Mouse (Mus musculus) adrenal gland, adult 18-20 months (tissue): ENCODE measurements at regions not wholly inside any gene's neighbourhood (a gene's known extent, or its start where the extent isn't known, plus 50 kb on each side); places are given as distances from the start of the nearest gene placed in this dataset.
"Not testable (repeated sequence)": the region's sequence is repeated elsewhere in the genome, so short reads cannot be mapped to it uniquely, and the experiment has no call there.

Experiments used
- DNase-seq, 2 experiments: peaks; one replicate each; pipeline ENCODE4 v3.0.0; 2021 to 2022; ENCODE audit warnings: low spot score in 2 of 2

DNA sequence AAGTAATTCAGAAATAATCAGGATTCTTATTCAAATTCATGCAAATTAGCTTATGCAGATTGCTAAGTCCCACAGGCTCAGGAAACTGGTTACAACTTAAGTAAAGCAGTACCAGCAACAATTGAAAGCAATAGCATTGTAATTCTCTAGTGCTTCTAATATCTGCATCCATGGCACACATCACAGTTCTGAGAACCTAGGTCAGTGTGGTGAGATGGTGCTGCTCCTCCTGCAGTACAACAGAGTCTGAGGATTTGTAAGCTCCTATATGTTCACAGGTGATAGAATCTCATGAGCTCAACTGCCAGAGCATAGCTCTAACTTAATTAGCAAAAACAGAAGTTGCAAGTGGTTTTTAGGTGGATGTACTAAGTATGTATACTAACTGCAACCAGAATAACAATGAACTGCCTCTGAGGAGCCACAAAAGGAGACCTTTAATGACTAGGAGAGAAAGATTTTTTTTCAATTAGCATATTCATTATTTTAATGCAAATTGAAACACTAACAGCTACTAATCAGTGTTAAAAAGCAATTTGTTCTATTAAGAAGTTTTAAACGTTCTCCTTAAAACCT, 403.3 kb upstream of the Lrrc3b start:
- DNase-seq, result no peak

DNA sequence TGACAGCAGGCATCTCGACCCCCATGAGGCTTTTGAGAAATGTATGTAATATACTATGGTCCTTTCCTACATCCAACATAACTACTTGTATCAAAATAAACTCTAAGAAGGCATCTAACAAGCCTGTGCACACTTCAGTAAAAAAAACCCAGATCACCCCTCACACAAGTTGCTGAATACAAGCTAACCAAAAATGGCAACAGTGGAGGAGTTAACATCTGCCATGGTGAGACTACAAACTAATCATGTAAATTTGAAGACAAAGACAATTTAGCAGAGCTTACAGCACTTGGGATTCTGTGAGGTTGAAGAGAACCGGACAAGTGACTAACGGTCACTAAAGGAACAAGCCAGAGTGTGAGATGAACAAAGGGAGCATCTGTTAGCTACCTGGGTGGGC, 380.6 kb upstream of the Ngly1 start:
- no peak for DNase-seq

DNA sequence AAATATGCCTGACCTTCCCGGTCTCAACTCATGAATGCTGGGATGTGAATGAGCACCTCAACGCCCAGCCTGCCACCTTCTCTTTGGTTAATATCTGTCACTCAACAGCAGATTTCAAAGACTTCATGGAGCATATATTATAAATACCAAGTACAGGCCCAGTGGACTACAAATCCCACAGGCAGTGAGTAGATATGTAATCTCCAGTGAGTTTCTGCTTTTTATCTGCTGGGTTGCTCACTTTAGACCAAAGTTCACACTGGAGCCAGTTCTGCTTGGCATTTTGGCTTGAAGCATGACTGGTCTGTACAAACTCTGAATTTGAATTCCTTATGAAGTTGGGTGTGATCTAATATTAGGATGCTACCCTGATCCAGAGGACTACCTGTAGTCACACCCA, 377.1 kb upstream of the Ngly1 start:
- DNase-seq, result no peak

DNA sequence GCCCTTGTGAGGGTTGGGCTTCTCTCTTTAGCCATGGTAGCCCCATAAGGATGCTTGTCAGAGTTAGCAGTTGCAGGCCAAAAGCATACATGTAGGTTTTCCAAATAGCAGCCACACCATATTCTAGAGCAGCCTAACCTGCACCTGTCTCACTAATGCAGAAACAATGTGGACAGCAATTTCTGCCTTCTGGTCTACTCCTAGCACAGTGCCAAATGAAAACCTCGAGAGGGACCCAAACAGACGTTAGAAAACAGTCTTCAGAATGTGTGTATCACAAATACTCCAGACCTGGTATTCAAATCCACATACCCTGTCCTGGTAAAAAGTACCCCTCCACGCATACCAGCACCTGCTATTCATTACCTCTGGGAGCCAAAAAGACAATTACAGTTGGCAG, 368.9 kb upstream of the Ngly1 start:
- no peak for DNase-seq

DNA sequence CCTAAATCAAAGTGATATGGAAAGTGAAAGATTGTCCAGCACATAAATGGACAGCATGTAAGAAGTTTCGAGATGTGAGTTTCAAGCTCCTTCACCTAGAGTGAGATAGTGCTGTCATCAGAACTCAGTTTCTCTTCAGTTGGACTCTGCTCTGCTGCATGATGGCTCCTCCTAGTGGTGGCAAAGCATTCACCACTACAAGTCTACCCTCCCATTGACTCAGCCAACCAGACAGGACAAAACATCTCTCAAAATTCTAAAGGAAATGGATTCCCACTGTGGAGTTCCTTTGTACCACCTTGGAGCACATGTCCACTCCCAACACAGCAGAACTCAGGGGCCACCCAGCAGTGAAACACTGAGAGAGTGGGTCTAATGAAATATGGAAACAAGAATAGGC, 367.8 kb upstream of the Ngly1 start:
- DNase-seq, result peak; percentile 22 to 31

DNA sequence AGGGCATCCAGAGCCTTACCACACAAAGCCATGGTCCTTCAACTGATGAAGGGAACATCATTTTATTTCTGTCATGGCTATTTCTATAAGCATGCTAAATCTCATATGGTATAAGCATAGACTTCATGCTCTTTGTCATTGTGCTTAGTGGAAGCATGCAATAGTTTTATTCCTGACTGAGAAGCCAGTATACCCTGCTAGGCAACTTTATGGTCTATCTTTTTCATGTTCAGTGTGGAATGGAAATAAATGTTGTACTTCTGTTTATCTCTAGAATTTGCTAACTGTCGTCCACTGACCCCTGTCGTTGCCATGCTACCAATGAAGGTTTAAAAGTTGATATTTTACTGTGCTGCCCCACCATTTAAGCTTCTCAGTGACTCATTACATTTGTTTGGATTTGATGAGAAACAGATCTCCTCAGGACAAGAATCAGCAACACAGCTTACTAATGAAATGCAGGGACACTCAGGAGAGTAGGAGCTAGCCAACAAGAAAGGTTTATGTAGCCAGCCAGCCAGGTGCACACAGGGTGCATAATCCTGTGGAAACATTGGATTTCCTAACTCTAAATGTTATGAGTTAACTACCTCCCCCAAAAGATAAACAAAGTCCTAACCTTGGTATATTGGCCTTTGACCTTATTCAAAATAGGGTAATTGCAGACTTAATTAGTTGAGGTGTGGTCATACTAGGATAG, 364.3 kb upstream of the Ngly1 start:
- DNase-seq, result no peak

DNA sequence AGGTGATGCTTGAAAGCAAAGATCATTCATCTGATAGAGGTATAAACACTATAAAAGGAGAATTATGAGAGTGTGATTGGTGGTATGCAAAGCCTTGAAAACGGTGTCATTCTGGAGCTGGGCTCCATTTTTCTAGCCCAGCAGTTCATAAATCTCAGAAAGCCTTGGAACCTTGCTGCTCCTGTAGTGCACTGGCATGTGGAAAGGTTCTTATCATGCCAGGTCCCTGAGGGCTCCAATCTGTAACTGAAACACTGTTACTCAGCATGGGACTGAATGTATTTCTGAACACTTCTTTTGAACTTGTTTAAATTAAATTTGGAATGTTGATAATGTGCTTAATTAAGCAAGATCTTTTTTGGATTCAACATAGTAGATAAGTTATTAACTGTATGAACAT, 352.0 kb upstream of the Ngly1 start:
- DNase-seq, result no peak

DNA sequence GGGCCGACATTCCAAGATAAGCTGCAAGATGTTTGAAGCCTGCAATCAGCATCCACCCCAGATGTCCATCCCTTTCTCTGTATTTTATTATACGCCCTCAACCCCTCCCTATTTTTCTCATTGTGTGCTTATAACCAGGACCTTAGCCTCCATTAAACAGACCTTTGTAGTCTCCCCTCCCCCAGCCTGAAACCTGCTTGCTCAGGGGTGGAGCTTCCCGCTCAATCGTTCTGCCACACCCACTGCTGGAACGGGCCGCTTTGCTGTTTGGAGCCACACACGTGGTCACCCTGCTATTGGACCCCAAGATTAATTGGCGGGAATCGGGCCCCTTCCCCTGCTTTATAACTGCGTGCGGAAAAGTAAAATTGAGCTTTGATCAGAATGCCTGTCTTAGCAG, 342.7 kb upstream of the Ngly1 start:
- not testable (repeated sequence) for DNase-seq

DNA sequence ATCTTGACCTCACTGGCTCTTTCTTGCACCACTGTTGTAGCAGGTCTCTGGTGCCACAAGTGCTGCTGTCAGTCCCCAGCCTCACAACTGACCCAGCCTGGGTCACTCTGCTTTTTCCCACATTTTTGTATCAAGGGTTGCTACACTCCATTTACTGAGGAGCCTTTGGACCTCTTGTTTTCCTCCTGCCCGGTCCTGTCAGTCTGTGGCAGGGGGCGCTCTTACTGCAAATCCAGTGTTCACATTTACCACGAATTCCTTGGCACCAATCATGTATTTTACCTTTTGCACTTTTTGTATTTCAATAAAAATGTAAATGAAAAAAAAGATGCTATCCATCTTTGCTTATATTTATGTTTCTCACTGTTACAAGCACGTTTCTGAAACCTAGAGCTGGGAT, 335.9 kb upstream of the Ngly1 start:
- DNase-seq, result not testable (repeated sequence)

DNA sequence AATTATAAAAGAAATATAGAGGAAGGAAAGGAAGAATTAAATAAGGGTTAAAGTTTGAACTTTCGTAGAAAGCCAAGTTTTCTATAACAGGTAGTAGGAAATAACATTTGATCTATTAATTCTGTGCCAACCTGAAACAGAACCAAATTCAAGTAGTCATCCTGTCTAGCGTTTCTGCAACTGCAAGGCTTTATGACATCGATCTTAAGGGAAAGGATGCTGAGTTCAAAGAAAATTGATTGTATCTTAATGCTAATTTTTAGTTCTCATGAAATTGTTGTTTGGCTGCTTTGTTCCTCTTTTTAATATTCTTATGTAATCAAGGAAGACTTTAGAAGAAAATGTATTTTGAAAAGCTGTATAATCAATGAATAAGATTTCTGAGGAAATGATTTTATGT, 334.9 kb upstream of the Ngly1 start:
- DNase-seq, result no peak

DNA sequence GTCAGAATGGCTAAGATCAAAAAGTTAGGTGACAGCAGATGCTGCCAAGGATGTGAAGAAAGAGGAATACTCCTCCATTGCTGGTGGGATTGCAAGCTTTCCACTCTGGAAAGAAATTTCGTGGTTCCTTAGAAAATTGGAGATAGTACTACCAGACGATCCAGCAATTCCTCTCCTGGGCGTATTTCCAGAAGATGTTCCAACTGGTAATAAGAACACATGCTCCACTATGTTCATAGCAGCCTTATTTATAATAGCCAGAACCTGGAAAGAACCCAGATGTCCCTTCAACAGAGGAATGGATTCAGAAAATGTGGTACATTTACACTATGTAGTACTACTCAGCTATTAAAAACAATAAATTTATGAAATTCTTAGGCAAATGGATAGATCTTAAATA, 324.4 kb upstream of the Ngly1 start:
- DNase-seq, result not testable (repeated sequence)

DNA sequence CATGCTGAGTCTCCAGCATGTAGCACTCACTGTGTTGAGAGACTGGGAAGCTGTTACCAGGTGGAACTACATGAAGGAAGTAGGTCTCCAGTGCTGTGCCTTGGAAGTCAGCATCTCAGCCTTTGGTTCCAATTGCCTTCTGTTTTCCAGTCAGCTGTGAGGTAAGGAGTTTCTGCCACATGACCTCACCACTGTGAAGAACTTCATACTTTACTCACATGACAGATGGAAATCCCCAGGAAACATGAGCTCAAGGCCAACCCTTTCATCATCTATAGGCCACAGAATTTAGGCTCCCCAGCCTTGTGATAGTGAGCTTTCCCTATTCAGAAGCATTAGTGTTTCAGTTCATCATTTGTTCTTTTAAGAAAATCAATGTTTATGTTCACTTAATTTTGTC, 314.4 kb upstream of the Ngly1 start:
- no peak for DNase-seq

DNA sequence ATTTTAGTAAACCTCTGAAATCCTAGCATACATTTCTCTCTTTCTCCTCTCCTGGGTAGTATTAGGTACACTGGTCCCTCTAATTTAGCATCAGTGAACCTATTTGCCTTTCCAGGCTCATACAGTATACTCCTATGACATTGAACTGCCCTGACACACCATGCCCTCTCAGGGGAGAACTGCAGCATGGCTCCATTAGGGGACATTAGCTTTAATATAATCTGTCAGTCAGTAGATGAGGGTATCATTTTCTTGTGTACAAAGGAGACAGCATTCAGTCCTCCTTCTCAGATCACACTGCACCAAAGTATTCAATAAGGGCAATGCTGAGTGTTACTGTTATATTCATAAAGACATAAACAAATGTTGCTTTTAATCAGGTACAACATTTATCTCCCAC, 278.8 kb upstream of the Ngly1 start:
- no peak for DNase-seq

DNA sequence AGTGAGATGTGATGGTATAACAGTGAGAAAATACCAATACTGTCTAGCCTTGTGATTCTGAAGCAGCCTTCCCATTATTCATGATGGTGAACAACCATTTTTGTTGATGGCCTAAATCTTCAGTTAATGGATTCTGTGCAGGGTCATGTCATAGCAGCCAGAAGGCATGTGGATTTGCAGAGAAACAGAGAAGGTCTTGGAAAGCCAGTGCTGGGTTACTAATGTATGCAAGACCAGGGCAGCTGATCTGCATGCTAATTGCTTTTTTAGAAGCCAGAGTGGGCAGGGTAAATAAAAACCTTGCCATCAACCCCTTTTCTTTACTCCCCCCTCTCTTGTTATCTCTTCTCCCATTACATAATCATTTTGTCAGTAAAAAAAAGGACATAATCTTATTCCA, 278.3 kb upstream of the Ngly1 start:
- no peak for DNase-seq

DNA sequence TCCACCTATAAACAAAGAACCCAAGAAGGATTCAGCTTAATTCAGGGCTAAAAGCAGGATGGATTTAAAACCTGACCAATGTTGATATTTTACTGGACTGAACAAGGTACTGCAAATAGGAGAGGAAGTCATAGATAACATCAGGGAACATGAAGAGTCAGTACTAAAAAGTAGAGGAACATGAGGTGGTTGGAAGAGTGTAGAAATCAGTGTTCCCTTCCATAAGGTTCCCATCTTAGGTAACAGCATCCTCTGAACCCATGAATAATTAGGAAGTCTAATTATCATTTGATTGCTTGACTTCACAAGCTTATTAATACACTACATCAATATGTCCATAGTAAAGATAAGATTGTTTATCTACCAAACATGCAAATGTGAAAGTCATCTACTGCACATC, 277.8 kb upstream of the Ngly1 start:
- no peak for DNase-seq

DNA sequence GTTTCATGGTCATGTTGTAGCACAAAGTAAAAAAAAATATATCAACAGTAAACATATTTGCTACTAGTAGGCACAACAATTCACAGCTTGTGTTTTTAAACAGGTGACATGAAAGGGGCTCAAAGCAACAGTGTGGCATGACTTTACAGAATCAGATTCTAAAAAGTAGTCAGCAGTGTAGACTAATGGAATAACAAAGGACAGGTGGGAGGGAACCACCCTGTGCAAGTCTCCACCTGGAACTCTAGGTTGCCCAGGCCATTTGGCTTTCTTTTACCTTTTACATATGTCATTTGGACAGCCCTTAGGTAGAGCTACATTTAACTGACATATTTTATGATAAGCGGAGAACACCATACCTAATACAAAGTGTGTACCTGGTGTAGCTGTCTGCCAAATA, 271.7 kb upstream of the Ngly1 start:
- no peak for DNase-seq

DNA sequence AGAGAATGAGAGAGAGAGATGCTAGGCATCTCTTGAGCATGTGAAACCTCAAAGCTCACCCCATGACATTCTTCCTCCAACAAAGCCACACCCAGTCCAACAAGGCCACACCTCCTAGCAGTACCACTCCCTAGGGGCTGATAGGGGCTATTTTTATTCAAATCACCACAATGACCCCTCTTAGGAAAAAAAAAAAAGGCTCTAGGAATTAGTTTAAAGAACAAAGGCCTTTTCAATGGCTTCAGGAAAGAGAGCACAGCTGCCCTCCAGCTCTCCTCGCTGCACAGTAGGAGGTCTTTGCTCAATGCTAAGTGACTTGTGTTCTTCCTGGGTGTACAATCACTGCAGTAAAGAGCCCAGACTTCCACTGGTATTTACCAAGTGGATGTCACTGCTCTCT, 270.8 kb upstream of the Ngly1 start:
- DNase-seq, result no peak

DNA sequence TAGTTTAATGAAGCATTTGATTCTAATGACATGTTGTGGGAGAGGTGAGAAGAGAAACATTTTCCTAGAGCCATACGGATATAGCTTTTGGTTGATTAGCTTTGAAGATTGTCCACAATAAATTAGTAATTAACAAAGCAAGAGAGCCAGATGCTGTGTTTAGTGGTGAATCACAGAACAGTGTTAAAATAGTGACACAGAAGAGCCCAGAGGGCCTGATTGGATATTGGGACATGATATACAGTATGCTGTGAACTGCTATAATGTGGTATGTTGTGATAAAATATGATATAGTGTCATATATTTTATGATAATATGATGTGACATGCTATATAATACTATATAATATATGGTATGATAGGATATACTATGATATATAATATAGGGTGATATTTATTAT, 243.7 kb upstream of the Ngly1 start:
- DNase-seq, result no peak

DNA sequence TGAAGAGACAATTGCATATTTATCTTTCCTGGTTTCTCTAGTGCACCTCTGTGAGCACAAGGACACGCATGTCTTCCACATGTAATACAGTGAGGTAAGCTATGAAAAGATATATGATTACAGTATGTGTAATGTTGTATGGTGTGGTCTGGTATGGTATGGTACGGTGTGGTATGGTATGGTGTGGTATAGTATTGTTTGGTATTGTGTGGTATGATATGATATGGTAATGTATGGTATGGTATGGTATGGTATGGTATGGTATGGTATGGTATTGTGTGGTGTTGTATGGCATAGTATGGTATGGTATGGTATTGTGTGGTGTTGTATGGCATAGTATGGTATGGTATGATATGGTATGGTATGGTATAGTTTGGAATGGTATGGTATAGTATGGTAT, 242.1 kb upstream of the Ngly1 start:
- DNase-seq, result no peak

DNA sequence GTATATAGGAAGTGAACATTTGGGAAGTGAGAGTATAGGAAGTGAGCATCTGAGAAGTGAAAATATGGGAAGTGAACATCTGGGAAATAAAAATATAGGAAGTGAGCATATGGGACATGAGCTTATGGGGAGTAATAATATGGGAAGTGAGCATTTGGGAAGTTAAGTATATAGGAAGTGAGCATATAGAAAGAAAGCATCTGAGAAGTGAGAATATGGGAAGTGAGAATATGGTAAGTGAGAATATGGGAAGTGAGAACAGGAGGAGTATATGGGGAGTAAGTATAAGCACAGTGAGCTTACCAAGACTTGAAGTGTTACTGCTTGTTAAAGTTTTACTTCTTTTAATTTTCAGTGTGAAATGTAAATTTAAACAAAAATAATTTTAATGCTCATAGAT, 239.3 kb upstream of the Ngly1 start:
- DNase-seq, result no peak

DNA sequence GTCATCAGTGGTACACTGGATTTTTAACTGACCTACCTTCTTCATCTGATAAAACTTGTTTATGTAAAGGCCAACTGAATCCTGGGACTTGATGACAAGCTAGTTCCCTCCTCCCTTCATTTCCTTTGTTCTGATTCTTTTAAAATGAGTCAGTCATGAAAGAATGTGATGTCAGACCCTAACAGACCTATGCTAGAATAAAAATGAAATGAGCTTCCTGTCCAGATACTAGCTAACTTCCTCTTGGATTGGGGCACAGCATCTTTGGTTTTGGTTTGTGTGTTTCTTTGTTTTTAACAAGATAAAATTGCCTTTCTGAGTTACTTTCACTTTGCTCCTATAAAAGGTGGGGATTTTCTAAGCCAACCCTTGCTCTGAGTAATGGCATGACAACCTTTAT, 225.2 kb upstream of the Ngly1 start:
- no peak for DNase-seq

DNA sequence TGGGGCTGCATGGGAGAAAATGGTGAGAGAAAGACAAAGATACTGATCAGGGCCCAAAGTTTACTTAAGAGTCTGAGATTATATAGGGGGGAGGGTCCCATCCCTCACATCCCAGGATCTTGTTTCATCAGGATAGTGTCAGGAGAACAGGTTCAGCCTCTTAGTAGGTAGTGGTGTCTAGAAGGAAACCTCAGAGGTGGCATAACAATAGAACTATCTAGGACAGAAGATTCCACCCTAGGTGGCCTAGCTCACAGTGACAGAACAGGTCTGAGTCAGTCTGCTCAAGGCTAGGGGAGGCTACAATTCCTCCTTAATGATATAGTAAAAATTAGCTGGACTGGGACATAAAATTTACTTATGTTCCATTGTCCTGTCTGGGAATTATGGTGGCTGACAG, 211.3 kb upstream of the Ngly1 start:
- DNase-seq, result no peak

DNA sequence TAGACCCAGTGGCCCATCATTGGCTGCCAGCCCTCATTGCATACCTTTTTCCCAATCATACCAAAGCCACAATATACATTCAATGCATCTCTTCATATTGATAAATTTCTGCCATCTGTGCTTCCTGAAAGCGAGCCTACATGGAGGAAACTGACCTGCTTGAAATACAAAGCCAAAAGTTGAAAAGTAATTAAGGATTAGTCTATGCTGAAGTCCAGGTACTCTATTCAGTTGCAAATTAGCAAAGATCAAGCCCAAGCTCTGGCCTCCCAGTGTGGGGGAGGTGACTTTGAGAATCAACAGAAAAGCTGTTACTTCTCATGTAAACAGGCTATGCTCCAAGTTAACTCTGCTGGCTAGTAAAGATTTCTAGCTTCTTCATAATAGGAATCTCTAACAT, 210.7 kb upstream of the Ngly1 start:
- DNase-seq, result no peak

DNA sequence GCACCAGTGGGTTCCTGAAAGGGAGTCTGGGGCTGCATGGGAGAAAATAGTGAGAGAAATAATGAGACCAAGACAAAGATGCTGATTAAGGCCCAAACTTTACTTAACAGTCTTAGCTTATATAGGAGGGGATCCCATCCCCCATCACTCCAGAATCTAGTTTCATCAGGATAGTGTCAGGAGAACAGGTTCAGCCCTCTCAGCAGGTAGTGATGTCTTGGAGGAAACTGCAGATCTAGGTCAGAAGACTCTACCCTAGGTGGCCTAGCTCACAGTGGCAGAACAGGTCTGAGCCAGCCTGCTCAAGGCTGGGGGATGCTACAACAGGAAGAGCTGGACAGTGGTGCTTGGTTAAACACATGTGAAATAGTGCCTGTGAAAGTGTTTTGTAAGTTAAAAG, 204.6 kb upstream of the Ngly1 start:
- no peak for DNase-seq
